Comparison of ENCODE assay signal across 29 mouse cellular contexts in genomic region chr5:114161424-114161823, GRCm38 (mm10). TPM values are rescaled to one million over a fixed set of nuclear protein-coding genes. Genes with fewer than 3 reads are reported as not detected.
DNase-seq lines count a peak whose midpoint lies in the region; ATAC-seq and TF ChIP-seq lines count a peak whose summit lies in the region.
"Had no signal": no experiment of that assay in that cellular context is flagged by ENCODE, and none has a peak within 500 bp of the region (broad histone marks: within the 10 kb centered on the region; RNA-seq: fewer than 3 reads in every experiment).

No protein-coding gene starts in this region.

- H3K4me3 ChIP-seq in gastrocnemius, adult 2 months, result no peak overlapping the region
- H3K4me3 ChIP-seq in liver, adult 2 months (ENCODE audit: insufficient read depth, low read depth, low read length), result no peak overlapping the region
- H3K4me3 ChIP-seq in liver, embryonic 12.5 days, result no peak overlapping the region
- H3K4me3 ChIP-seq: embryonic facial prominence, embryonic 10.5 days; embryonic facial prominence, embryonic 13.5 days; erythroblast, embryonic 14.5 days; forebrain, embryonic 12.5 days; forebrain, embryonic 15.5 days; heart, embryonic 10.5 days; heart, embryonic 13.5 days had no signal

- peak overlapping the region; percentile 78 for H3K27ac ChIP-seq in gastrocnemius, adult 2 months
- H3K27ac ChIP-seq in liver, adult 2 months (replicated peaks; ENCODE audit: insufficient read depth, low read depth, low read length), result no peak overlapping the region; the same call in none of the 2 replicates
- H3K27ac ChIP-seq in liver, embryonic 12.5 days, result no peak overlapping the region
- H3K27ac ChIP-seq: embryonic facial prominence, embryonic 10.5 days; embryonic facial prominence, embryonic 13.5 days; forebrain, embryonic 12.5 days; forebrain, embryonic 15.5 days; heart, embryonic 10.5 days; heart, embryonic 13.5 days; hindbrain, embryonic 14.5 days; hindbrain, postnatal 0 days had no signal

- no peak for TF ChIP-seq POLR2A in liver, adult 2 months (IDR thresholded peaks at IDR 0.05; ENCODE audit: extremely low read depth, insufficient read depth, low read length)

- 20% methylated on average over 6 of the region's 6 CpGs for WGBS in liver, adult 2 months
- 81% methylated on average over 6 of the region's 6 CpGs for WGBS in liver, embryonic 12.5 days (ENCODE audit: insufficient replicate concordance)

- H3K79me2 ChIP-seq in liver, adult 2 months (ENCODE audit: control insufficient read depth, insufficient read depth, low read length), result peaks cover 35% of the 10 kb centered on the region; the same call in 1 of the 2 replicates

- H3K9ac ChIP-seq in liver, adult 2 months (ENCODE audit: low read depth, low read length), result no peak overlapping the region
- H3K9ac ChIP-seq in liver, embryonic 12.5 days, result no peak overlapping the region
- H3K9ac ChIP-seq: embryonic facial prominence, embryonic 13.5 days; forebrain, embryonic 12.5 days; forebrain, embryonic 15.5 days; heart, embryonic 13.5 days; hindbrain, embryonic 14.5 days had no signal

- DNase-seq in adrenal gland, adult 2 months, result peak; percentile 52
- DNase-seq in adrenal gland, postnatal 36 days, result no peak
- DNase-seq in gastrocnemius, adult 2 months, result no peak
- DNase-seq in gastrocnemius, adult 18-20 months (ENCODE audit: low spot score), result no peak
- DNase-seq in liver, adult 2 months (ENCODE audit: extremely low read depth, low read depth, low spot score), result peak; percentile 75
- no peak for DNase-seq in thymus, postnatal 36 days
- DNase-seq: adrenal gland, postnatal 25 days; cerebellum, adult 11-12 months; cerebellum, adult 8-10 months; cerebellum, postnatal 10 days; cerebellum, postnatal 36 days; embryo, embryonic 11 days; gastrocnemius, postnatal 14 days; heart, adult 11 months; heart, postnatal 14 days; heart, postnatal 4 days had no signal

- H3K9me3 ChIP-seq in liver, embryonic 12.5 days (replicated peaks), result no peaks in the 10 kb centered on the region
- H3K9me3 ChIP-seq: embryonic facial prominence, embryonic 10.5 days; embryonic facial prominence, embryonic 13.5 days; forebrain, embryonic 12.5 days; forebrain, embryonic 15.5 days; heart, embryonic 10.5 days; heart, embryonic 13.5 days had no signal

- intact Hi-C loops in gastrocnemius, adult 2 months (cut with DNase I), result no loop called here

- H3K4me1 ChIP-seq in liver, adult 2 months (ENCODE audit: control insufficient read depth, insufficient read depth, low read length), result peaks cover 23% of the 10 kb centered on the region
- 0 out of 2 replicates have a peak, but pooled peaks cover 3% of the 10 kb centered on the region for H3K4me1 ChIP-seq in liver, embryonic 12.5 days
- H3K4me1 ChIP-seq: embryonic facial prominence, embryonic 13.5 days; forebrain, embryonic 12.5 days; forebrain, embryonic 15.5 days; heart, embryonic 10.5 days had no signal

- H3K36me3 ChIP-seq in liver, adult 2 months (ENCODE audit: control insufficient read depth, insufficient read depth, low read length), result peaks cover 12% of the 10 kb centered on the region
- no peaks in the 10 kb centered on the region for H3K36me3 ChIP-seq in liver, embryonic 12.5 days
- H3K36me3 ChIP-seq: embryonic facial prominence, embryonic 10.5 days; embryonic facial prominence, embryonic 13.5 days; forebrain, embryonic 12.5 days; forebrain, embryonic 15.5 days had no signal

- no peaks in the 10 kb centered on the region for H3K27me3 ChIP-seq in liver, adult 2 months (ENCODE audit: control insufficient read depth, insufficient read depth, low read length)
- H3K27me3 ChIP-seq in liver, embryonic 12.5 days (replicated peaks), result peaks cover 20% of the 10 kb centered on the region
- H3K27me3 ChIP-seq: embryonic facial prominence, embryonic 13.5 days; forebrain, embryonic 12.5 days; forebrain, embryonic 15.5 days; heart, embryonic 13.5 days had no signal

- no peak overlapping the region for H3K4me2 ChIP-seq in liver, embryonic 12.5 days
- H3K4me2 ChIP-seq: embryonic facial prominence, embryonic 13.5 days; forebrain, embryonic 12.5 days; forebrain, embryonic 15.5 days; heart, embryonic 13.5 days; hindbrain, embryonic 14.5 days had no signal

- ATAC-seq in liver, embryonic 12.5 days, result no peak
- ATAC-seq: activated CD4-positive, CD25-positive, alpha-beta regulatory T cell, adult 4 months; forebrain, embryonic 15.5 days; hindbrain, postnatal 0 days; inflammation-experienced regulatory T-cells, adult 6 months; intestine, embryonic 16.5 days had no signal

- no peak for TF ChIP-seq CTCF in gastrocnemius, adult 2 months (IDR thresholded peaks at IDR 0.05)
- no peak for TF ChIP-seq CTCF in liver, adult 2 months (IDR thresholded peaks at IDR 0.05; ENCODE audit: low read depth, low read length)

RNA-seq across cellular contexts. Expression of gene Acacb, which starts 15.1 kb away (rescaled TPM):
- total RNA-seq in adrenal gland, adult 2 months (2021), result 100 to 1,000 TPM; 119 to 132 TPM
- 81.3 and 102 TPM in 2 replicates for polyA plus RNA-seq in adrenal gland, adult 2 months (2012; rRNA removed)
- total RNA-seq in adrenal gland, postnatal 36 days (2021), result 100 to 1,000 TPM; 128 to 139 TPM
- total RNA-seq in gastrocnemius, adult 2 months (2021), result 100 to 1,000 TPM; 177 to 191 TPM
- total RNA-seq in gastrocnemius, adult 18-20 months (2021), result 100 to 1,000 TPM; 154 to 158 TPM
- total RNA-seq in liver, adult 2 months (2014; rRNA removed), result 26.8 and 39.4 TPM in 2 replicates
- polyA plus RNA-seq in liver, adult 2 months (2012; rRNA removed), result 27.9 and 45.8 TPM in 2 replicates
- polyA plus RNA-seq in liver, embryonic 12.5 days (2016; fragmentation: Nextera tagmentation; extraction: Ambion mirVana), result 0.60 and 0.70 TPM in 2 replicates

RNA-seq across cellular contexts. Expression of gene Ung, which starts 31.2 kb away (rescaled TPM):
- total RNA-seq in adrenal gland, adult 2 months (2021), result 1 to 10 TPM; 4.7 to 5.7 TPM
- 4.3 and 4.9 TPM in 2 replicates for polyA plus RNA-seq in adrenal gland, adult 2 months (2012; rRNA removed)
- 1 to 10 TPM; 4.0 to 5.5 TPM for total RNA-seq in adrenal gland, postnatal 36 days (2021)
- 10 to 100 TPM in 1 of 2 experiments, 1 to 10 TPM in 1; 9.2 to 10.5 TPM for total RNA-seq in gastrocnemius, adult 2 months (2021)
- total RNA-seq in gastrocnemius, adult 18-20 months (2021), result 1 to 10 TPM; 6.0 to 9.2 TPM
- 2.4 and 4.6 TPM in 2 replicates for total RNA-seq in liver, adult 2 months (2014; rRNA removed)
- 5.0 and 5.3 TPM in 2 replicates for polyA plus RNA-seq in liver, adult 2 months (2012; rRNA removed)
- 40.1 and 40.7 TPM in 2 replicates for polyA plus RNA-seq in liver, embryonic 12.5 days (2016; fragmentation: Nextera tagmentation; extraction: Ambion mirVana)

RNA-seq across cellular contexts. Expression of gene Alkbh2, which starts 33.4 kb away (rescaled TPM):
- 1 to 10 TPM; 6.0 to 9.3 TPM for total RNA-seq in adrenal gland, adult 2 months (2021)
- 10.1 and 15.2 TPM in 2 replicates for polyA plus RNA-seq in adrenal gland, adult 2 months (2012; rRNA removed)
- total RNA-seq in adrenal gland, postnatal 36 days (2021), result 1 to 10 TPM; 7.0 to 7.6 TPM
- under 1 TPM; 0.28 to 0.61 TPM for total RNA-seq in gastrocnemius, adult 2 months (2021)
- 1 to 10 TPM in 1 of 2 experiments, under 1 TPM in 1; 0.53 to 1.0 TPM for total RNA-seq in gastrocnemius, adult 18-20 months (2021)
- total RNA-seq in liver, adult 2 months (2014; rRNA removed), result 3.1 and 5.1 TPM in 2 replicates
- 7.0 and 10.1 TPM in 2 replicates for polyA plus RNA-seq in liver, adult 2 months (2012; rRNA removed)
- polyA plus RNA-seq in liver, embryonic 12.5 days (2016; fragmentation: Nextera tagmentation; extraction: Ambion mirVana), result 8.2 and 8.8 TPM in 2 replicates

Comparison
In these comparisons a context has a peak if more than half of its experiments do, and no peak if none do; other contexts are left out.
1. DNase-seq: peak in adrenal gland, adult 2 months (single experiment) and liver, adult 2 months (single experiment); none in adrenal gland, postnatal 36 days (0 of 2), gastrocnemius, adult 2 months (single experiment), gastrocnemius, adult 18-20 months (single experiment) and thymus, postnatal 36 days (0 of 2).